28 mouse cellular contexts compared by ENCODE assay signal in the genomic region with DNA sequence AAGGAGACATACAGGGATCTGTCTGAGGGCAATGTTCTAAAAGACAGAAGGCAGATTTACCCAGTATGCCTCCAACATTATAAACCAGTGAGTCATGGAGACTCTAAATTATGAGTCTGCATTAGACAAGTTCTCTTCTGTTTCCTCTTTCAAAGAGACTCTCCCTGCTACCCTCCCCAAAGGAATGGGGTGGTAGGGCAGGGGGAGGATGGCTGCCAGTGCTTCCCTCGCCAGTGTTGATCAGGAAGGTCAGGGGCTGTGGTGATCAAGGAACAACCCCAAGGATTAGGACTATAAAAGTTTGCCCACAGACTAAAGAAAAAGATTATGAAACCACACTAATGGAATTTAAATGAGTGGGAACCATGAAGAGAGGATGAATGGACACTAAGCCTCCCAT.
DNase-seq lines count a peak whose midpoint lies in the region; ATAC-seq and TF ChIP-seq lines count a peak whose summit lies in the region.
"Had no signal": no experiment of that assay in that cellular context is flagged by ENCODE, and none has a peak within 500 bp of the region (broad histone marks: within the 10 kb centered on the region; RNA-seq: fewer than 3 reads in every experiment).

No protein-coding gene starts in this region.

- no peak overlapping the region for H3K9ac ChIP-seq in midbrain, embryonic 16.5 days (ENCODE audit: low read depth, low read length)
- no peak overlapping the region for H3K9ac ChIP-seq in midbrain, embryonic 13.5 days (replicated peaks)
- H3K9ac ChIP-seq: embryonic facial prominence, embryonic 13.5 days; forebrain, embryonic 13.5 days; heart, embryonic 13.5 days; hindbrain, embryonic 12.5 days; hindbrain, embryonic 15.5 days had no signal

- no peaks in the 10 kb centered on the region for H3K27me3 ChIP-seq in midbrain, embryonic 16.5 days (ENCODE audit: control insufficient read depth, insufficient read depth, low read depth, low read length)
- H3K27me3 ChIP-seq in midbrain, embryonic 13.5 days = no peaks in the 10 kb centered on the region
- no peaks in the 10 kb centered on the region for H3K27me3 ChIP-seq in Patski
- H3K27me3 ChIP-seq: embryonic facial prominence, embryonic 13.5 days; forebrain, embryonic 13.5 days; heart, embryonic 13.5 days; hindbrain, embryonic 12.5 days; hindbrain, embryonic 15.5 days had no signal

- peak; percentile 95 for DNase-seq in Muller cell, postnatal 12 days (ENCODE audit: inconsistent ontology term)
- peak; percentile 42 for DNase-seq in Patski (ENCODE audit: low read depth, low spot score)
- no peak for DNase-seq in heart, postnatal 4 days
- no peak for DNase-seq in thymus, postnatal 36 days
- DNase-seq: adrenal gland, adult 8-10 months; adrenal gland, postnatal 25 days; cerebellum, adult 11 months; cerebellum, adult 2 months; cerebellum, adult 9-11 months; cerebellum, postnatal 25 days; gastrocnemius, postnatal 10 days; gastrocnemius, postnatal 36 days; heart, adult 2 months; heart, postnatal 14 days had no signal

- no peaks in the 10 kb centered on the region for H3K4me1 ChIP-seq in midbrain, embryonic 16.5 days (ENCODE audit: control insufficient read depth, insufficient read depth, low read length)
- H3K4me1 ChIP-seq in midbrain, embryonic 13.5 days (replicated peaks) = 0 out of 2 replicates have a peak, but pooled peaks cover 3% of the 10 kb centered on the region
- H3K4me1 ChIP-seq in embryonic fibroblast, embryonic 13.5 days (ENCODE audit: control insufficient read depth, insufficient read depth, low read length) = peaks cover 8% of the 10 kb centered on the region
- H3K4me1 ChIP-seq: embryonic facial prominence, embryonic 13.5 days; forebrain, embryonic 13.5 days; heart, embryonic 10.5 days; hindbrain, embryonic 12.5 days; hindbrain, embryonic 15.5 days had no signal

- TF ChIP-seq CTCF in Patski (IDR thresholded peaks at IDR 0.05) = no peak
- TF ChIP-seq CTCF in embryonic fibroblast, embryonic 13.5 days (IDR thresholded peaks at IDR 0.05; ENCODE audit: borderline replicate concordance, insufficient read depth, low read length) = no peak

- in situ Hi-C loops in Patski (cut with MboI; ENCODE audit: low pct_unique_long_range_greater_than_20kb) = loop anchor here (10.0 kb wide), 1 partner anchor 264 kb away; no protein-coding TSS in a partner anchor

- POLR2A ChIA-PET in Patski (lab: Charles Lee) = no interaction called here

- H3K4me2 ChIP-seq in midbrain, embryonic 16.5 days (ENCODE audit: low read length) = no peak overlapping the region
- no peak overlapping the region for H3K4me2 ChIP-seq in midbrain, embryonic 13.5 days (replicated peaks)
- H3K4me2 ChIP-seq: embryonic facial prominence, embryonic 13.5 days; forebrain, embryonic 13.5 days; heart, embryonic 13.5 days; hindbrain, embryonic 12.5 days; hindbrain, embryonic 15.5 days had no signal

- CTCF ChIA-PET in Patski (lab: Charles Lee) = interaction anchor here (1.6 to 1.9 kb wide), 2 partner anchors 14 to 17 kb away, joined by 3 to 4 read pairs; no protein-coding TSS in a partner anchor

- 24% methylated on average over 1 of the region's 1 CpGs for WGBS in midbrain, embryonic 16.5 days
- WGBS in midbrain, embryonic 13.5 days = 33% methylated on average over 1 of the region's 1 CpGs

- H3K9me3 ChIP-seq in midbrain, embryonic 16.5 days (replicated peaks; ENCODE audit: control insufficient read depth, low read length, poor library complexity, severe bottlenecking) = no peaks in the 10 kb centered on the region
- H3K9me3 ChIP-seq in midbrain, embryonic 13.5 days = no peaks in the 10 kb centered on the region
- H3K9me3 ChIP-seq: embryonic facial prominence, embryonic 10.5 days; embryonic facial prominence, embryonic 13.5 days; forebrain, embryonic 10.5 days; forebrain, embryonic 13.5 days; heart, embryonic 10.5 days; heart, embryonic 13.5 days; hindbrain, embryonic 12.5 days; hindbrain, embryonic 15.5 days had no signal

- peaks cover 18% of the 10 kb centered on the region for H3K36me3 ChIP-seq in midbrain, embryonic 16.5 days (ENCODE audit: control insufficient read depth, insufficient read depth, low read length)
- peaks cover 22% of the 10 kb centered on the region for H3K36me3 ChIP-seq in midbrain, embryonic 13.5 days
- H3K36me3 ChIP-seq: forebrain, embryonic 10.5 days had no signal

- peak; percentile 82 for ATAC-seq in midbrain, embryonic 16.5 days
- ATAC-seq in midbrain, embryonic 13.5 days = no peak
- peak; percentile 32 for ATAC-seq in Patski
- no peak for ATAC-seq in cerebellum, adult (ENCODE audit: insufficient number of reproducible peaks, low FRiP score, low TSS enrichment)
- ATAC-seq: activated CD4-positive, CD25-positive, alpha-beta regulatory T cell, adult 4 months; forebrain, embryonic 13.5 days; forebrain, embryonic 16.5 days had no signal

- H3K27ac ChIP-seq in midbrain, embryonic 16.5 days (ENCODE audit: low read length) = no peak overlapping the region
- no peak overlapping the region for H3K27ac ChIP-seq in midbrain, embryonic 13.5 days
- H3K27ac ChIP-seq in embryonic fibroblast, embryonic 13.5 days (ENCODE audit: insufficient read depth, low read length) = peak overlapping the region; percentile 73
- H3K27ac ChIP-seq: embryonic facial prominence, embryonic 10.5 days; embryonic facial prominence, embryonic 13.5 days; forebrain, embryonic 10.5 days; forebrain, embryonic 13.5 days; heart, adult 2 months; heart, embryonic 10.5 days; heart, embryonic 13.5 days; hindbrain, embryonic 12.5 days; hindbrain, embryonic 15.5 days had no signal

- TF ChIP-seq POLR2A in embryonic fibroblast, embryonic 13.5 days (IDR thresholded peaks at IDR 0.05; ENCODE audit: low read depth, low read length) = no peak

- no peak overlapping the region for H3K4me3 ChIP-seq in midbrain, embryonic 16.5 days (ENCODE audit: low read depth, low read length)
- no peak overlapping the region for H3K4me3 ChIP-seq in midbrain, embryonic 13.5 days (replicated peaks)
- no peak overlapping the region for H3K4me3 ChIP-seq in embryonic fibroblast, embryonic 13.5 days (ENCODE audit: insufficient read depth, low read length)
- H3K4me3 ChIP-seq: embryonic facial prominence, embryonic 10.5 days; embryonic facial prominence, embryonic 13.5 days; forebrain, embryonic 10.5 days; forebrain, embryonic 13.5 days; heart, adult 2 months; heart, embryonic 10.5 days; heart, embryonic 13.5 days; hindbrain, embryonic 12.5 days; hindbrain, embryonic 15.5 days had no signal

Comparison
In these comparisons a context has a peak if more than half of its experiments do, and no peak if none do; other contexts are left out.
1. ATAC-seq: peak in midbrain, embryonic 16.5 days (single experiment) and Patski (single experiment); none in midbrain, embryonic 13.5 days (single experiment) and cerebellum, adult (single experiment).
2. DNase-seq: peak in Muller cell, postnatal 12 days (single experiment) and Patski (single experiment); none in heart, postnatal 4 days (single experiment) and thymus, postnatal 36 days (0 of 2).